Mouse (Mus musculus) hindbrain, embryonic 12.5 days (tissue): ENCODE measurements around the gene Gpr31b. TPM values are rescaled to one million over a fixed set of nuclear protein-coding genes. Genes with fewer than 3 reads are reported as not detected.
"Not testable (repeated sequence)": the region's sequence is repeated elsewhere in the genome, so short reads cannot be mapped to it uniquely, and the experiment has no call there.

ENCODE experiments used
- ATAC-seq: fragments of 200-750 bp; cut with Nextera tagmentation; 2 replicates; pipeline ENCODE4 v1.8.0; 2017; ENCODE audit warnings: moderate TSS enrichment; ENCODE audit not compliant: low FRiP score
- H3K27ac ChIP-seq: fragments of 300-500 bp; sonication (generic); 2 replicates; pipeline ENCODE4 v1.5.1; 2016; ENCODE audit warnings: mild to moderate bottlenecking
- H3K27me3 ChIP-seq: fragments of 300-500 bp; sonication (generic); 2 replicates; pipeline ENCODE4 v1.6.1; 2016; ENCODE audit warnings: mild to moderate bottlenecking
- H3K36me3 ChIP-seq: fragments of 300-500 bp; sonication (generic); 2 replicates; pipeline ENCODE4 v1.6.1; 2016; ENCODE audit warnings: mild to moderate bottlenecking
- H3K4me1 ChIP-seq: fragments of 300-500 bp; sonication (generic); 2 replicates; pipeline ENCODE4 v1.6.1; 2016
- H3K4me2 ChIP-seq: fragments of 300-500 bp; sonication (generic); replicated peaks from 2 replicates; pipeline ENCODE4 v1.6.1; 2016; ENCODE audit warnings: mild to moderate bottlenecking
- H3K4me3 ChIP-seq: fragments of 300-500 bp; sonication (generic); 2 replicates; pipeline ENCODE4 v1.5.1; 2016; ENCODE audit warnings: mild to moderate bottlenecking
- H3K9ac ChIP-seq: fragments of 300-500 bp; sonication (generic); 2 replicates; pipeline ENCODE4 v1.6.1; 2016; ENCODE audit warnings: mild to moderate bottlenecking, moderate library complexity
- H3K9me3 ChIP-seq: fragments of 300-500 bp; sonication (generic); replicated peaks from 2 replicates; pipeline ENCODE4 v1.6.1; 2016; ENCODE audit warnings: mild to moderate bottlenecking
- WGBS: fragments of 180-500 bp; shearing (Covaris S2); methylation state at CpG from one replicate; pipeline ENCODE4 v1.1.7; 2016; 5-methylcytosine and 5-hydroxymethylcytosine counted together
- polyA plus RNA-seq: library from polyadenylated mRNA; unstranded; fragments of >200 nt; fragmentation: Nextera tagmentation; extraction: Ambion mirVana; gene quantifications from 2 replicates; pipeline ENCODE4 v1.2.1, GENCODE M21; 2016

Gpr31b gene
- polyA plus RNA-seq, result not detected in 2 replicates

- H3K4me3 ChIP-seq, H3K27me3 ChIP-seq, H3K9ac ChIP-seq, H3K9me3 ChIP-seq, H3K27ac ChIP-seq, H3K36me3 ChIP-seq, H3K4me2 ChIP-seq, H3K4me1 ChIP-seq, ATAC-seq: not testable (repeated sequence)
- WGBS, result 83% methylated on average over 3 of the region's 8 CpGs
Observed at GRCm38 (mm10) chr17:13052124-13052813, at the start of gene Gpr31b. Gene Gpr31b (minus strand): TSS chr17:13052296.

DNA sequence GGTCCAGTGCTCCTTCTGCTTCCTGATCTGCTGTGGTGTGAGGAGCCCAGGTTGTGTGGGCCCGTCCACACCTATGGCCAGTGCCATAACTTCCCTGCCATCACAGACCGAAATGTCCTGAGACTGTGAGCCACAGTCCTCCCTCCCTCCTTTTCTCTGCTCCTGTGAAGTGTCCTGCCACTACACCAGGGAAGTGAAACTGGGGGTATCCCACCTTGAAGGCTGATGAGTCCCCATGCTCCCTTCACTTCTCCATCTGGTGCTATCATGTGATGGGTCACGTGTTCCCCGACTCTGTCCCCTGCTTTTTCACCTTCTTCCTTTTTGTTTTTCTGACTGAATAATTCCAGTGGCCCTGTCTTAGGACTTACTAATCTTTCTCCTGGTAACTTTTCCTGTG, 40.9 kb upstream of the Gpr31b start:
- not testable (repeated sequence) for H3K27me3 ChIP-seq, H3K4me1 ChIP-seq, H3K9me3 ChIP-seq, H3K9ac ChIP-seq, H3K4me2 ChIP-seq, H3K27ac ChIP-seq, ATAC-seq, H3K4me3 ChIP-seq, H3K36me3 ChIP-seq
- WGBS, result 83% methylated on average over 3 of the region's 4 CpGs

- not testable (repeated sequence) for H3K36me3 ChIP-seq, H3K4me2 ChIP-seq, H3K9me3 ChIP-seq, H3K4me3 ChIP-seq, H3K27ac ChIP-seq, ATAC-seq, H3K27me3 ChIP-seq, H3K4me1 ChIP-seq, H3K9ac ChIP-seq
- WGBS, result 56% methylated on average over 8 of the region's 8 CpGs
Observed at GRCm38 (mm10) chr17:13092100-13092764, 40.1 kb upstream of the Gpr31b start.

DNA sequence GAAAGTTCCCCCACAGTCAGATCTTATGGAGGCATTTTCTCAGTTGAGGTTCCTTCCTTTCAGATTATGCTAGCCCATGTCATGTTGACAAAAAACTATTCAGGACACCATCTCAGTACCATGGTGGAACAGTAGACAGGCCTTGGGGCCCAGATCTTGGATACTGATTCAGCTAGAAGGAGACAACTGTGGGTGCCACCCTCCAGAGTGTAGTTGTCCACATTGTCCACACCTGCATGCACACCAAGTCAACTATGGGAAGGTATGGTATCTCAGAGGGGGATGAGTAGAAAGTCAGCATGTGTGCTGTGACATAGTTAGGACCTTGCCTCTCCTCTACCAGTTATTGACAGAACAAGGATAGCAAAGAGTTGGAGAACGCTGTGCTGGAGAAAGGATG, 39.4 kb upstream of the Gpr31b start:
- not testable (repeated sequence) for H3K27me3 ChIP-seq, H3K9ac ChIP-seq, H3K9me3 ChIP-seq, H3K4me3 ChIP-seq, H3K4me2 ChIP-seq, H3K36me3 ChIP-seq, ATAC-seq, H3K27ac ChIP-seq, H3K4me1 ChIP-seq
- WGBS, result no CpG with 5 or more reads among the region's 1 CpGs

DNA sequence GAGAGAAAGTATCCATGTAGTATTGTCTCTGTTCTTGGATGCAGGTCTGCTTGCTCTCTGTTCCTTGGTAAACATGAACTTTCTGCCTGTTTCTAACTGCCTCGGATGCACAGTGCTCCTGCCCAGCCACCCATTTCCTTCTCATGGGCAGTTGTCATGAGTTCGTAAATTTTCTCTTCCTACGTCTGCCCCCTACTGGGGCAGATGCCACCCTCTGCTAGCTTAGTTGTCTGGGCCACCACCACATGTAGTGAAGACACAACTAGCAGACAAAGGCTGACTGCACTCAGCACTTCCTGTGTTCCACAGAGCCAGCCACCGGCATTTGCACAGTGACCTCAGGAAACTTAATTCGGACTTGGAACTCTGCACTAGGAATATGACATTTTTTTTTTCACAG, 17.1 kb upstream of the Gpr31b start:
- H3K4me2 ChIP-seq, H3K9ac ChIP-seq, H3K36me3 ChIP-seq, ATAC-seq, H3K4me3 ChIP-seq, H3K9me3 ChIP-seq, H3K27ac ChIP-seq, H3K27me3 ChIP-seq, H3K4me1 ChIP-seq: not testable (repeated sequence)
- WGBS, result 83% methylated on average over 4 of the region's 5 CpGs

GRCm38 (mm10) chr17:13067864-13068385, 15.8 kb upstream of the Gpr31b start:
- H3K36me3 ChIP-seq, H3K27me3 ChIP-seq, H3K4me3 ChIP-seq, H3K4me1 ChIP-seq, H3K27ac ChIP-seq, H3K9ac ChIP-seq, H3K9me3 ChIP-seq, H3K4me2 ChIP-seq, ATAC-seq: not testable (repeated sequence)
- 100% methylated on average over 1 of the region's 4 CpGs for WGBS

- not testable (repeated sequence) for H3K27ac ChIP-seq, H3K27me3 ChIP-seq, H3K4me3 ChIP-seq, ATAC-seq, H3K4me2 ChIP-seq, H3K9ac ChIP-seq, H3K36me3 ChIP-seq, H3K4me1 ChIP-seq, H3K9me3 ChIP-seq
- 83% methylated on average over 7 of the region's 7 CpGs for WGBS
Observed at GRCm38 (mm10) chr17:13062882-13063281, 10.8 kb upstream of the Gpr31b start.

GRCm38 (mm10) chr17:13060804-13061203, 8.7 kb upstream of the Gpr31b start, which contains the start of gene Tcp10b:
Gene Tcp10b (plus strand): TSS chr17:13061104.
- 95% methylated on average over 4 of the region's 4 CpGs for WGBS
- ATAC-seq, result not testable (repeated sequence)

GRCm38 (mm10) chr17:13043846-13044673, 8.0 kb downstream of the Gpr31b start:
- not testable (repeated sequence) for H3K27ac ChIP-seq, H3K36me3 ChIP-seq, H3K27me3 ChIP-seq, H3K9me3 ChIP-seq, H3K9ac ChIP-seq, H3K4me2 ChIP-seq, H3K4me3 ChIP-seq, H3K4me1 ChIP-seq
- peak; percentile 82 for ATAC-seq
- WGBS, result 7% methylated on average over 4 of the region's 4 CpGs

More at GRCm38 (mm10) chr17:13060804-13061203, 8.7 kb upstream of the Gpr31b start, which contains the start of gene Tcp10b:
- H3K27ac ChIP-seq, H3K4me1 ChIP-seq, H3K9ac ChIP-seq, H3K4me2 ChIP-seq, H3K27me3 ChIP-seq, H3K36me3 ChIP-seq, H3K4me3 ChIP-seq, H3K9me3 ChIP-seq: not testable (repeated sequence)

DNA sequence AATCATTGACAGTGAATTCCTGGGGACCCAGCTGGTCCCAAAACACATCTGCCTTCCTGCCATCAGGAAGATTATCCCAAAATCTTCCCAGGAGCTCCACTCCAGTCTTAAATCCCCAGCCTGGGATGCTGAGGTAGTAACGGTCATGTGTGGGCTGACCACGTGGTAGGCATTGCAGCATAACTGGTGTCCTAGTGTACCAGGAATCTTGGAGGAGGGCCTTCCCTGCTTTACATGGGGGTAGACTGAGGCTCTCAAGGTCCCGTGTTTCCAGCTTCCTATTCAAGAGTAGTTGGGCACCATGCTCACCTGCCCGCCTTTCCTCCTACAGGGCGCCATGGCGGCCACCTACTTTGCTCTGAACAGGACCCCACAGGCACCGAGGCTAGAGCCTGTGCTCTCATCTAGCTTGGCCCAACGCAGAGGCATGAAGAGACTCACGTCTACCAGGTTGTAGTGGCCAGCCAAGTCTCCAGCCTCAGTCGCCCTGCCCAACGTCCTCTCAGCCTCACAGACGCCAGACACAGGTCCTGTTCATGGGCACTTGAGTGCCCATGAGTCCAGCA, 15.4 kb downstream of the Gpr31b start:
- H3K4me1 ChIP-seq, H3K4me2 ChIP-seq, H3K9me3 ChIP-seq, H3K36me3 ChIP-seq, H3K4me3 ChIP-seq, H3K9ac ChIP-seq, H3K27me3 ChIP-seq, H3K27ac ChIP-seq: not testable (repeated sequence)
- WGBS, result 87% methylated on average over 4 of the region's 12 CpGs
- ATAC-seq, result 0 out of 2 replicates have a peak, but pooled peaks have one; percentile 43

DNA sequence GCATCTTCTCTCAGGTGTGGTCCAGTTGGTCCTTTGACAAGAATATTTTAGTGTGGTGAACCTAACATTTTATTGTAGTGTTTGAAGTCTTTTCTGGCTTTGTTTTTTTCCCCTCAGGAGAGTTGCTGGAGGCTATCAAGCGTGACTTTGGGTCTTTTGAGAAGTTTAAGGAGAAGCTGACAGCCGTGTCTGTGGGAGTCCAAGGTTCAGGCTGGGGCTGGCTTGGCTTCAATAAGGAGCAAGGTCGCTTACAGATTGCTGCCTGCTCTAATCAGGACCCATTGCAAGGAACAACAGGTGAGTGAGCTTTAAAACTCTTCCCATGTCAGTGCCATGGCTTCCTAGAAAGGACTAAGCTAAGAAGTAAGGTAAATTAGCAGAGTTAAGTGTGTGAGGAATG, 38.8 kb downstream of the Gpr31b start:
- Histone ChIP-seq H3K27ac (no peak overlapping the region), H3K9me3 (no peaks in the 10 kb centered on the region), H3K36me3 (peaks cover 40% of the 10 kb centered on the region), H3K4me3 (no peak overlapping the region), H3K9ac (no peak overlapping the region), H3K4me1 (peaks cover 9% of the 10 kb centered on the region), H3K4me2 (no peak overlapping the region), H3K27me3 (no peaks in the 10 kb centered on the region)
- ATAC-seq, result no peak
- 75% methylated on average over 3 of the region's 3 CpGs for WGBS

DNA sequence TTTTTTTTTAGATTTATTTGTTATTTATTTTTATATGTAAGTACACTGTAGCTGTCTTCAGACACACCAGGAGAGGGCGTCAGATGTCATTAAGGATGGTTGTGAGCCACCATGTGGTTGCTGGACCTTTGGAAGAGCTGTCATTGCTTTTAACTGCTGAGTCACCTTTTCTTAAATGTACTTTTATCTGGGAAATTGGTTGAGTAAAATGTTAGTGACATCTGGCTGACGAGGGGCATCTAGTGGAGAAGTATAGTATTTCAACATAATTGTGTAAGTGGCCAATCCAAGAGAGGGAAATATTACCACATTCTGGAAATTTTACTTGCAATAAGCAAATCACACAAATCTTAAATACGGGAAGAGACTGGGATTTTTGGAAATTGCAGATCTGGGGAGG, 42.2 kb downstream of the Gpr31b start:
- Histone ChIP-seq H3K27me3 (no peaks in the 10 kb centered on the region), H3K9me3 (no peaks in the 10 kb centered on the region), H3K4me2 (no peak overlapping the region), H3K4me3 (no peak overlapping the region), H3K36me3 (peaks cover 26% of the 10 kb centered on the region), H3K27ac (no peak overlapping the region), H3K9ac (no peak overlapping the region), H3K4me1 (peaks cover 9% of the 10 kb centered on the region)
- no peak for ATAC-seq
- WGBS, result 38% methylated on average over 3 of the region's 3 CpGs
